Mouse (Mus musculus) MEL (cell line): Measurements from ENCODE around the gene Kcnn1. TPM values are rescaled to one million over a fixed set of nuclear protein-coding genes. Genes with fewer than 3 reads are reported as not detected.

Source experiments
- DNase-seq: peaks from one replicate; pipeline ENCODE4 v3.0.0; 2011; ENCODE audit warnings: low read depth, low spot score
- H3K27ac ChIP-seq: 2 replicates; pipeline ENCODE4 v1.5.1; 2012; ENCODE audit warnings: low read depth, mild to moderate bottlenecking, control low read depth, low read length, moderate library complexity; ENCODE audit not compliant: control insufficient read depth
- H3K27me3 ChIP-seq, 2 experiments: fragments of 150-350 bp in 1 of 2; sonication (generic) in 1 of 2; 2 replicates each; pipeline ENCODE4 v1.6.1; 2012; ENCODE audit warnings: low read length in 2 of 2, mild to moderate bottlenecking in 2 of 2, improper control_type of control experiment in 1 of 2, moderate library complexity in 1 of 2; ENCODE audit not compliant: insufficient read depth in 2 of 2, control insufficient read depth in 1 of 2
- H3K36me3 ChIP-seq, 2 experiments: 2 replicates each; pipeline ENCODE4 v1.6.1; 2012 to 2014; ENCODE audit warnings: low read length in 2 of 2, improper control_type of control experiment in 1 of 2, inconsistent platforms in 1 of 2, mild to moderate bottlenecking in 1 of 2; ENCODE audit not compliant: insufficient read depth in 2 of 2, control insufficient read depth in 1 of 2
- H3K4me1 ChIP-seq, 2 experiments: fragments of 150-350 bp in 1 of 2; sonication (generic) in 1 of 2; 2 replicates each; pipeline ENCODE4 v1.6.1; 2012; ENCODE audit warnings: low read length in 2 of 2, improper control_type of control experiment in 1 of 2, mild to moderate bottlenecking in 1 of 2; ENCODE audit not compliant: insufficient read depth in 2 of 2, control insufficient read depth in 1 of 2
- H3K4me3 ChIP-seq, 2 experiments: fragments of 150-350 bp in 1 of 2; sonication (generic) in 1 of 2; 2 replicates each; pipeline ENCODE4 v1.5.1; 2012; ENCODE audit warnings: low read depth in 2 of 2, low read length in 2 of 2, mild to moderate bottlenecking in 2 of 2, moderate library complexity in 2 of 2, control low read depth in 1 of 2, improper control_type of control experiment in 1 of 2; ENCODE audit not compliant: control insufficient read depth in 1 of 2, insufficient read depth in 1 of 2
- H3K79me2 ChIP-seq: 2 replicates; pipeline ENCODE4 v1.6.1; 2012; ENCODE audit warnings: mild to moderate bottlenecking, low read length, moderate library complexity; ENCODE audit not compliant: control insufficient read depth, poor library complexity, insufficient read depth
- H3K9ac ChIP-seq: 2 replicates; pipeline ENCODE4 v1.6.1; 2012; ENCODE audit warnings: low read depth, mild to moderate bottlenecking, control low read depth, low read length, moderate library complexity; ENCODE audit not compliant: control insufficient read depth, poor library complexity, severe bottlenecking
- H3K9me3 ChIP-seq: fragments of 150-350 bp; sonication (generic); replicated peaks from 2 replicates; pipeline ENCODE4 v1.6.1; 2012; ENCODE audit warnings: mild to moderate bottlenecking, low read length, improper control_type of control experiment, moderate library complexity; ENCODE audit not compliant: insufficient read depth
- CHD2 ChIP-seq: IDR thresholded peaks from 2 replicates; pipeline ENCODE4 v1.6.1; 2011; ENCODE audit warnings: low read length, improper control_type of control experiment
- ELF1 ChIP-seq: IDR thresholded peaks from 2 replicates; pipeline ENCODE4 v1.6.1; 2014; ENCODE audit warnings: low read depth, mild to moderate bottlenecking, inconsistent platforms, low read length, improper control_type of control experiment, moderate library complexity
- EP300 ChIP-seq, 2 experiments: IDR thresholded peaks; 2 replicates each; pipeline ENCODE4 v1.6.1; 2011; ENCODE audit warnings: improper control_type of control experiment in 2 of 2, low read length in 2 of 2, low read depth in 1 of 2, mild to moderate bottlenecking in 1 of 2
- HCFC1 ChIP-seq: IDR thresholded peaks from 2 replicates; pipeline ENCODE4 v1.6.1; 2012; ENCODE audit warnings: low read depth, mild to moderate bottlenecking, inconsistent platforms, low read length, improper control_type of control experiment, moderate library complexity
- KAT2A ChIP-seq: conservative IDR thresholded peaks from 2 replicates; pipeline ENCODE4 v1.6.1; 2012; ENCODE audit warnings: low read depth, low read length, improper control_type of control experiment, inconsistent platforms
- MAX ChIP-seq: IDR thresholded peaks from 2 replicates; pipeline ENCODE4 v1.6.1; 2011; ENCODE audit warnings: low read length, improper control_type of control experiment
- NELFE ChIP-seq: IDR thresholded peaks from 2 replicates; pipeline ENCODE4 v1.6.1; 2011; ENCODE audit warnings: low read depth, low read length, improper control_type of control experiment
- NRF1 ChIP-seq: IDR thresholded peaks from 2 replicates; pipeline ENCODE4 v1.6.1; 2014; ENCODE audit warnings: low read depth, mild to moderate bottlenecking, inconsistent platforms, low read length, improper control_type of control experiment, moderate library complexity; ENCODE audit not compliant: poor library complexity, insufficient read depth, severe bottlenecking
- POLR2A ChIP-seq, 2 experiments: IDR thresholded peaks; 2 replicates each; pipeline ENCODE4 v1.6.1; 2011 to 2012; ENCODE audit warnings: low read length in 2 of 2, mild to moderate bottlenecking in 2 of 2, control low read depth in 1 of 2, improper control_type of control experiment in 1 of 2, low read depth in 1 of 2, moderate library complexity in 1 of 2; ENCODE audit not compliant: control insufficient read depth in 1 of 2, insufficient read depth in 1 of 2, poor library complexity in 1 of 2
- POLR2AphosphoS2 ChIP-seq: IDR thresholded peaks from 2 replicates; pipeline ENCODE4 v1.6.1; 2011; ENCODE audit warnings: low read length, improper control_type of control experiment
- RCOR1 ChIP-seq: IDR thresholded peaks from 2 replicates; pipeline ENCODE4 v1.6.1; 2012; ENCODE audit warnings: low read depth, mild to moderate bottlenecking, inconsistent platforms, low read length, improper control_type of control experiment
- SIN3A ChIP-seq: IDR thresholded peaks from 2 replicates; pipeline ENCODE4 v1.6.1; 2012; ENCODE audit warnings: low read length, improper control_type of control experiment, inconsistent platforms
- TBP ChIP-seq: IDR thresholded peaks from 2 replicates; pipeline ENCODE4 v1.8.0; 2011; ENCODE audit warnings: low read depth, low read length, improper control_type of control experiment
- UBTF ChIP-seq: IDR thresholded peaks from 2 replicates; pipeline ENCODE4 v1.6.1; 2012; ENCODE audit warnings: low read depth, mild to moderate bottlenecking, inconsistent platforms, low read length, improper control_type of control experiment, moderate library complexity, borderline replicate concordance; ENCODE audit not compliant: insufficient read depth
- USF1 ChIP-seq: IDR thresholded peaks from 2 replicates; pipeline ENCODE4 v1.6.1; 2014; ENCODE audit warnings: low read depth, mild to moderate bottlenecking, inconsistent platforms, low read length, improper control_type of control experiment, moderate library complexity
- USF2 ChIP-seq, 2 experiments: IDR thresholded peaks; 2 replicates each; pipeline ENCODE4 v1.6.1; 2011 to 2012; ENCODE audit warnings: improper control_type of control experiment in 2 of 2, low read length in 2 of 2, borderline replicate concordance in 1 of 2, inconsistent platforms in 1 of 2, low read depth in 1 of 2, mild to moderate bottlenecking in 1 of 2; ENCODE audit not compliant: insufficient read depth in 1 of 2
- ZMIZ1 ChIP-seq: IDR thresholded peaks from 2 replicates; pipeline ENCODE4 v1.6.1; 2012; ENCODE audit warnings: low read depth, mild to moderate bottlenecking, inconsistent platforms, low read length, improper control_type of control experiment, moderate library complexity
- ZNF384 ChIP-seq: IDR thresholded peaks from 2 replicates; pipeline ENCODE4 v1.6.1; 2012; ENCODE audit warnings: low read depth, mild to moderate bottlenecking, inconsistent platforms, low read length, improper control_type of control experiment
- polyA plus RNA-seq, 2 experiments: library from polyadenylated mRNA; stranded (reverse) in 1 of 2; unstranded in 1 of 2; fragments of >175 nt in 1 of 2; fragments of >200 nt in 1 of 2; gene quantifications; 2 replicates each; pipeline versions ENCODE4 v1.2.1 to v1.2.4; 2012; ENCODE audit warnings: low replicate concordance in 2 of 2, low read depth in 1 of 2; ENCODE audit not compliant: insufficient read length in 2 of 2, insufficient read depth in 1 of 2, missing spikeins in 1 of 2
- total RNA-seq: library from RNA; depleted of rRNA; stranded (reverse); fragments of 300-350 nt; gene quantifications from 2 replicates; pipeline ENCODE4 v1.2.3, GENCODE M21; 2012

The Kcnn1 gene
- total and polyA plus RNA-seq, 3 experiments: 8.9 to 10.7 TPM; not detected in 1

GRCm38 (mm10) chr8:70865350-70866000, 2.4 kb upstream of the Kcnn1 start (continued):
- peak; percentile 5 to 78; a peak in 2 of 4 replicates for TF ChIP-seq POLR2A (IDR thresholded peaks at IDR 0.05; ENCODE audit: control insufficient read depth in 1 of 2, insufficient read depth in 1 of 2, low read depth in 1 of 2, low read length in 2 of 2, poor library complexity in 1 of 2)
- peak; percentile 91 for TF ChIP-seq NRF1
- TF ChIP-seq TBP: 0 out of 2 replicates have a peak, but pooled peaks have one; percentile 39
- no peak for TF ChIP-seq UBTF
- peak in 1 of 2 experiments; percentile 41; a peak in 1 of 4 replicates for TF ChIP-seq EP300 (IDR thresholded peaks at IDR 0.05; ENCODE audit: low read depth in 1 of 2, low read length in 2 of 2)
- TF ChIP-seq RCOR1: no peak
- no peak for TF ChIP-seq USF1
- peak; percentile 71; the same call in 1 of the 2 replicates for TF ChIP-seq POLR2AphosphoS2
- no peak for TF ChIP-seq USF2 (IDR thresholded peaks at IDR 0.05; ENCODE audit: borderline replicate concordance in 1 of 2, insufficient read depth in 1 of 2, low read depth in 1 of 2, low read length in 2 of 2)
- TF ChIP-seq MAX: peak; percentile 17; the same call in 1 of the 2 replicates
- TF ChIP-seq SIN3A: peak; percentile 94
- peak; percentile 75 for TF ChIP-seq HCFC1
- TF ChIP-seq KAT2A: no peak; the same call in 1 of the 2 replicates
- peak; percentile 80 for TF ChIP-seq NELFE
- TF ChIP-seq ZNF384: no peak; the same call in 1 of the 2 replicates
- TF ChIP-seq CHD2: peak; percentile 69
- peak; percentile 54; the same call in 1 of the 2 replicates for TF ChIP-seq ZMIZ1

GRCm38 (mm10) chr8:70864712-70865221, 1.7 kb upstream of the Kcnn1 start:
- H3K36me3 ChIP-seq: peaks cover 0 to 2% of the 10 kb centered on the region in 2 experiments; a peak in 1 of 4 replicates
- H3K9me3 ChIP-seq: no peaks in the 10 kb centered on the region
- peak; percentile 67 for DNase-seq
- H3K27me3 ChIP-seq: no peaks in the 10 kb centered on the region
- H3K9ac ChIP-seq: peak overlapping the region; percentile 69
- no peaks in the 10 kb centered on the region; the same call in 1 of the 2 replicates for H3K79me2 ChIP-seq
- peak overlapping the region; percentile 55 to 57 for H3K4me3 ChIP-seq
- TF ChIP-seq ELF1: no peak
- 0 out of 4 replicates have a peak, but pooled peaks of 1 of the 2 experiments have one; percentile 32 for TF ChIP-seq POLR2A (IDR thresholded peaks at IDR 0.05; ENCODE audit: control insufficient read depth in 1 of 2, insufficient read depth in 1 of 2, low read depth in 1 of 2, low read length in 2 of 2, poor library complexity in 1 of 2)
- 0 out of 4 replicates have a peak, but pooled peaks cover 0 to 5% of the 10 kb centered on the region in 2 experiments for H3K4me1 ChIP-seq
- peak overlapping the region; percentile 59 for H3K27ac ChIP-seq
